Mouse (Mus musculus) intestine, embryonic 14.5 days (tissue): ENCODE measurements around the gene Mroh2a. TPM values are rescaled to one million over a fixed set of nuclear protein-coding genes. Genes with fewer than 3 reads are reported as not detected.

ENCODE experiments used
- ATAC-seq: fragments of 200-750 bp; cut with Nextera tagmentation; replicated peaks from 2 replicates; pipeline ENCODE4 v1.8.0; 2017; ENCODE audit warnings: low read depth, moderate number of reproducible peaks, moderate TSS enrichment, moderate library complexity; ENCODE audit not compliant: low FRiP score, low TSS enrichment
- DNase-seq: peaks from one replicate; pipeline ENCODE4 v3.0.0-alpha.2; 2018; ENCODE audit warnings: low spot score
- H3K27ac ChIP-seq: fragments of 300-500 bp; sonication (generic); 2 replicates; pipeline ENCODE4 v1.5.1; 2014; ENCODE audit warnings: low read depth, mild to moderate bottlenecking, control low read depth
- H3K27me3 ChIP-seq: fragments of 300-500 bp; sonication (generic); replicated peaks from 2 replicates; pipeline ENCODE4 v1.6.1; 2014; ENCODE audit warnings: low read length, control low read depth; ENCODE audit not compliant: control insufficient read depth, insufficient read depth
- H3K36me3 ChIP-seq: fragments of 300-500 bp; sonication (generic); 2 replicates; pipeline ENCODE4 v1.6.1; 2014; ENCODE audit warnings: low read length, control low read depth; ENCODE audit not compliant: control insufficient read depth, insufficient read depth
- H3K4me1 ChIP-seq: fragments of 300-500 bp; sonication (generic); replicated peaks from 2 replicates; pipeline ENCODE4 v1.6.1; 2014; ENCODE audit warnings: low read length, control low read depth, mixed read lengths; ENCODE audit not compliant: control insufficient read depth, insufficient read depth
- H3K4me2 ChIP-seq: fragments of 300-500 bp; sonication (generic); 2 replicates; pipeline ENCODE4 v1.6.1; 2014; ENCODE audit warnings: low read length
- H3K4me3 ChIP-seq: fragments of 300-500 bp; sonication (generic); 2 replicates; pipeline ENCODE4 v1.5.1; 2014; ENCODE audit warnings: low read depth, low read length, control low read depth, mixed read lengths
- H3K9ac ChIP-seq: fragments of 300-500 bp; sonication (generic); 2 replicates; pipeline ENCODE4 v1.6.1; 2014; ENCODE audit warnings: mild to moderate bottlenecking, low read length
- H3K9me3 ChIP-seq: fragments of 300-500 bp; sonication (generic); 2 replicates; pipeline ENCODE4 v1.6.1; 2016; ENCODE audit warnings: low read length, control low read depth; ENCODE audit not compliant: control insufficient read depth
- WGBS: fragments of 180-500 bp; shearing (Covaris S2); extraction: QIAGEN DNeasy Blood & Tissue Kit; methylation state at CpG from one replicate; pipeline ENCODE4 v1.1.7; 2014; 5-methylcytosine and 5-hydroxymethylcytosine counted together
- polyA plus RNA-seq: library from polyadenylated mRNA; unstranded; fragments of >200 nt; fragmentation: Nextera tagmentation; extraction: Ambion mirVana; gene quantifications from 2 replicates; pipeline ENCODE4 v1.2.1, GENCODE M21; 2014

Mroh2a gene
- polyA plus RNA-seq, 1 experiment from 2014 or later = 1.1 TPM

DNA sequence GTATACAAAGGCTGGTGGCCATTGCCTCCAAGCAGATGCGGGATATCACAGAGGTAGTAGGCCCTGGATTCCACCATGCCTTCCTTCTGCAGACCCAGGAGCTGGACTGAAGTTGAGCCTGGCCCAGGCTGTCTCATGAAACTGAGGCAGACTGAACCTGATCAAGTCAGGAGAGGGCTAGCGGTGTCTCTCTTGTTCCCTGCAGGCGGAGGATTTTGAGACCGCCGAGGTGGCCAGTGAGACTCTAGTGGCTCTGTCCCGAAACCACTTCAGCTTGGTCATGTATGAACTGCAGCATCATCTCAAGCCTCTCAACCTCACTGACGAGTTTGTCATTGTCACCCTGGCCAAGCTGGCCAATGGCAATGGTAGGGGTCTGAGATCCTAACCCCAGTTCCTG, 3.6 kb downstream of the Mroh2a start:
- ATAC-seq (no peak), DNase-seq (no peak)
- H3K27ac ChIP-seq = no peak overlapping the region
- no peaks in the 10 kb centered on the region for H3K27me3 ChIP-seq
- H3K9me3 ChIP-seq = peaks cover 91% of the 10 kb centered on the region
- H3K4me3 ChIP-seq = no peak overlapping the region
- H3K9ac ChIP-seq = no peak overlapping the region
- H3K4me2 ChIP-seq = no peak overlapping the region
- WGBS = 72% methylated on average over 7 of the region's 7 CpGs
- no peaks in the 10 kb centered on the region for H3K36me3 ChIP-seq
- no peaks in the 10 kb centered on the region for H3K4me1 ChIP-seq

DNA sequence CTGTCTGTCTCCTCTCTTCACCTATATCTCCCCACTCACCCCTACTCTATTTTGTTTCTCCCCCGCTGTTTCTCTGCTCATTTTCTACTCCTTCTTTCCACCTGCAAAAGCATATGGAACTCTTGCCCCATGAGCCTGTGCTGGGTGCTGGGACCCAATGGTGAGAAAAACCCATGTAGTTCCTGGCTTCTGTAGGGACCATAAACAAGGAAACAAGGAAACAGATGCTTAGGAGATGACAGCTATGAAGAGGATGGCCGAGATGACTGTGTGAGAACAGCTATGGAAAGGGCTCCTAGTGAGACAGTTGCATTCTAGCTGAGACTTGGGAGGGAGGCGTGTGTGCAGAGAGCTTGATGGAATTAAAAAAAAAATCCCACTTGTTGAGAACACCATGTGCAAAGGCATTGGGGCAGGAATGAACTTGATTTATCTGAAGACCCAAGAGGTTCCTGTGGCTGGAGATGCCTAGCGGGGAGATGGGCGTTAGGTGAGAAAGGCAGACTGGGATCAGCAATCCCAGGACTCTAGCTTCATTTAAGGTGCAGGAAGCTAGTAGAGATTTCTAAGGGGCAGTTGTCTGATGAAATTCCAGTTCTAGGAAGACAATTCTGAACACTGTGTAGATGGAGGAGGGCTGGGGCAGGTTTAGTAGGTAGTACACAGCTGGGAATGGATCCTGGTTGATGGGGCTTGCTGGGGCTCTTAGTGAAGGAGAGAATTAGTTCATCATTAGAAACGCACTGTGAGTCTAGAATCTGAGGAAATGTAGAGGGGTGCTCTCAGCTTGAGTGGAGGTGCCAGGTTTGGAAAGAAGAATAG, 4.4 kb downstream of the Mroh2a start:
- ATAC-seq (no peak), DNase-seq (no peak)
- Histone ChIP-seq H3K9ac (no peak overlapping the region), H3K9me3 (peaks cover 92% of the 10 kb centered on the region), H3K4me2 (no peak overlapping the region), H3K4me3 (no peak overlapping the region), H3K36me3 (no peaks in the 10 kb centered on the region), H3K27me3 (no peaks in the 10 kb centered on the region), H3K4me1 (no peaks in the 10 kb centered on the region), H3K27ac (no peak overlapping the region)
- WGBS = 75% methylated on average over 6 of the region's 6 CpGs

DNA sequence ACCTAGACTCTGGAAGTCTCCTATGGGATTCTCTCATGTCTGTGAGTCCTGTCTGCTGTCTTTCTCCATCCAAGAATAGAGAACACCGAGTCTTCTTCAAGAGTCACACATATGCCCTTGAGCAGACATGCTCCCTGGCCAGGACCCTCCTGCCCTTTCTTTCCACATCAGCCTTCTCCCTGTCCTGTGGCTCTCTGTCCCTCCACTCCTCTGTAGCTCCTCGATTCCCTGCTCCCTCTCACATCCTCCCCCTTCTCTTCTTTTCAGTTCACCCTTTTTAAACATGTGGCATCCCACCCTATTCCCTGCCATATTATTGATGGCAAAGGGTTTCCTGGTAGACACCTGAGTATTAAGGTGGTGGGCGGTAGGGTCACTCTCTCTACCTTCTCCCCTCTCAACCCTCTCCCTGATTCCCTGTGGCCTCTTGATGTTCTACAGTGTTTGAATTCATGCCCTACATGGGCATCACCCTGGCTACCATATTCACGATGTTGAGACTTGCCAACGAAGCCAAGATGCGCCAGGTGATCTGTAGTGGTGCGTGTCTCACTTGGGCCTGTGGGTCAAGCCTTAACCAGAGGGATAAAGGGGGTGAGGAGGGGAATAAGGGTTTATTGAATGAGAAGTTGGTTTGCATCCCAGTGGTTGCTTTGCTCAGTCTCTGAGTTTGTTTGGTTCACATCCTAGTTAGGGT, 5.2 kb downstream of the Mroh2a start:
- Histone ChIP-seq H3K36me3 (no peaks in the 10 kb centered on the region), H3K4me3 (no peak overlapping the region), H3K27me3 (no peaks in the 10 kb centered on the region), H3K4me2 (no peak overlapping the region), H3K9ac (no peak overlapping the region), H3K9me3 (peaks cover 89% of the 10 kb centered on the region), H3K27ac (no peak overlapping the region), H3K4me1 (no peaks in the 10 kb centered on the region)
- ATAC-seq (no peak), DNase-seq (no peak)
- WGBS = 71% methylated on average over 7 of the region's 7 CpGs

DNA sequence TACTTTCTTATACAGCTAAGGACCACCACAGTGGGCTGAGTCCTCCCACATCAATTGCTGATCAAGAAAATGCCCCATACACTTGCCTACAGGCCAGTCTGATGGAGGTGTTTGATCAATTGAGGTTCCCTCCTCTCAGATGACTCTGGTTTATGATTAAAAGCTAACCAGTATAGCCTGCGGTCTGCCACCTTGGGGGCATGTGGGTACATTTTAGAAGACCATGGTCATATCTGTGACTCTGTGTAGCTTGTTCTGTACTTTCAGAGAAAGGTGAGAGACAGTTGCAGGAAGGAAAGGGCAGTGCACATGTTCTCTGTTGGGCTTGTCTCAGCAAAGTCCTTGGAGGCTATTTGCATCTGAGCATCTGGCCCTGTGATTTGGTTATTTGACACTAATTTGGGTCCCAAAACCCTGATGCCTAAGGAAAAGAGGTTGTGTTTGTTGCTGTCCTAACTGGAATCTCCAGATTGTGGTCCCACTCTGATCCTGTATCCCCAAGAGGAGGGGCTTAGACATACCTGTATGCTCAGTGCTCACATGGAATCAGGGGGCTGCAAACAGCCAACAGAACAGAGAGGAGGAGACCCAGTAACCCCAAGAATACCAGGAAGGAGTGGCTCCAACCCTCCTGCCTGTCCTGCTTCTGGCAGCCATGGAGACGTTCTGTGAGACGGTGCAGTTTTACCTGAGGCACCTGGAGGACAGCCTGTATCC, 6.0 kb downstream of the Mroh2a start:
- H3K9me3 ChIP-seq = peaks cover 89% of the 10 kb centered on the region
- no peaks in the 10 kb centered on the region for H3K36me3 ChIP-seq

DNA sequence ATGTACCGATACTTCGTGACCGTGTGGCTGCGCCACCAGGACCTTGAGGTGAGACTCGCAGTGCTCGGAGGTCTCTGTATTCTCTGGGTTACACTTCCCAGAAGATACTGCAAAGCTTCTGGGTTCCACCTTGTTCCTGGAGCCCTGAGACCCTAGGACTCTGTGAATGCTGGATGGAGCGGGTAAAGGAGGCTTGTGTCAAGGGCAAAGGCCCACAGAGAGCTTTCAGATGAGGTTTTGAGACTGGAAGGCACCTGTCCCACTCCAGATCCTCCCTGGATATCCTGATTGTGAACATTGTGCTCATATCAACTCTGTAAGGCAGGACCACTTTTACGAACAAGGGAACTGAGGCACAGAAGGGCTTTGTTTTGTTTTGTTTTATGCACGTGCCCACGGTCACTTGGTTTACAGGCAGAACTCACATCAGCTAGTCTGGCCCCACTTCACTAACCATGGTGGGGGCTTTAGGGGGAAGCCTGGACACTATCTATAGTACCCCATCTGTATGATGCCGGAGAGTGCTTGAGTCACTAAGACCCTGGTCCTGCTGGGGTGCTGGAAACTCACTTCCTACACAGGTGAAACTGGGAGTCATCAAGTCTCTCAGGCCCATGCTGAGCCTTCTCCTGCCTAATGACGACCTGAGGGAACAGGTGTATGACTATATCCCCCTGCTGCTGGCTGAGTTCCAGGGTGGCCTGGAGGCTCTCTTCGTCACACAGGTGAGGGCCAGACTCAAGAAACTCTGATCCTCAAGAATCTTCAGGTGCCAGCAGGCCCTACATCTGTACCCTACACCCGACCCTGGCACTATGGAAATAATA, 6.8 kb downstream of the Mroh2a start:
- no peak overlapping the region for H3K4me3 ChIP-seq
- no peaks in the 10 kb centered on the region for H3K36me3 ChIP-seq
- no peak overlapping the region for H3K9ac ChIP-seq
- no peaks in the 10 kb centered on the region for H3K4me1 ChIP-seq
- no peaks in the 10 kb centered on the region for H3K27me3 ChIP-seq
- H3K27ac ChIP-seq = no peak overlapping the region
- DNase-seq (no peak), ATAC-seq (no peak)
- H3K9me3 ChIP-seq = peaks cover 89% of the 10 kb centered on the region
- H3K4me2 ChIP-seq = no peak overlapping the region
- 68% methylated on average over 14 of the region's 14 CpGs for WGBS

More for the DNA sequence above, 6.0 kb downstream of the Mroh2a start:
- Histone ChIP-seq H3K27ac (no peak overlapping the region), H3K4me2 (no peak overlapping the region), H3K27me3 (no peaks in the 10 kb centered on the region), H3K4me1 (no peaks in the 10 kb centered on the region), H3K9ac (no peak overlapping the region), H3K4me3 (no peak overlapping the region)
- DNase-seq (no peak), ATAC-seq (no peak)
- 57% methylated on average over 3 of the region's 3 CpGs for whole genome bisulfite sequencing

DNA sequence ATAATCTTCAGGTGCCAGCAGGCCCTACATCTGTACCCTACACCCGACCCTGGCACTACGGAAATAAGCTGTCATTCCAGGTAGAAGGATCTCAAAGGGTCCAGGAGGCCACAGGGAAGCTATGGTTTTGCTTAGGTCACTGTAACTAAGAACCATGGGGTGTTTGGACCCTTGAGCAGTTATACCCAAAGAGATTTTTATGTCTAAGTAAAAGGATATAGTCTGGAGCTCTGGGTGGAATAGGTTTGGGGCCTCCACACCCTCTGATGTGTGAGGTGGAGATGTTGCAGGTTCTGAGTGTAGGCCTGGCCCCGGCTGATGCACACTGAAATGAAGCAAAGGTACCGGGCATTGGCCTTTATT, 7.4 kb downstream of the Mroh2a start:
- peaks cover 90% of the 10 kb centered on the region for H3K9me3 ChIP-seq
- H3K4me1 ChIP-seq = no peaks in the 10 kb centered on the region
- no peak overlapping the region for H3K4me2 ChIP-seq
- no peak overlapping the region for H3K9ac ChIP-seq
- H3K27ac ChIP-seq = no peak overlapping the region
- DNase-seq (no peak), ATAC-seq (no peak)
- H3K27me3 ChIP-seq = no peaks in the 10 kb centered on the region
- no peaks in the 10 kb centered on the region for H3K36me3 ChIP-seq
- 65% methylated on average over 4 of the region's 4 CpGs for WGBS
- H3K4me3 ChIP-seq = no peak overlapping the region

DNA sequence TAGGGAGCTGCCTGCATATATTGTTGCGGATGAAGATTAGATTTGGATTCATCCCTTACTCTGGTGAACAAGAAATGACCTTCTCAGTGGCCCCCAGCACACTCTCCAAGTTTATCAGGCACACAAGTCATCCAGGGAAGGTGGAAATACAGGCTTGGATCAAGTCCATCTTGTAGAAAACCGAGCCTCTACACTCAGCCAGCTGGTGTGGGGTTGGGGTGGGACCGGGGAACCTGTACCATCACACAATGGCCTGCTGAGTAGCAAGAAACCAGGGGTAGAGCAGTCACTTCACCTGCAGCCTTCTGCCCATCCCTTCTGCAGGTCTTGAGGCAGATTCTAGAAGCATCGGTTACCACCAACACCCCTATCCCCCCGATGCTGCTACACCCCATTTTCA, 7.9 kb downstream of the Mroh2a start:
- WGBS = 47% methylated on average over 5 of the region's 5 CpGs
- Histone ChIP-seq H3K27ac (no peak overlapping the region), H3K27me3 (no peaks in the 10 kb centered on the region), H3K4me2 (no peak overlapping the region), H3K36me3 (no peaks in the 10 kb centered on the region), H3K4me3 (no peak overlapping the region), H3K9ac (no peak overlapping the region), H3K4me1 (no peaks in the 10 kb centered on the region), H3K9me3 (peaks cover 90% of the 10 kb centered on the region)
- ATAC-seq (no peak), DNase-seq (no peak)
